Comparison of ENCODE assay signal across 8 mouse cellular contexts in the genomic region with DNA sequence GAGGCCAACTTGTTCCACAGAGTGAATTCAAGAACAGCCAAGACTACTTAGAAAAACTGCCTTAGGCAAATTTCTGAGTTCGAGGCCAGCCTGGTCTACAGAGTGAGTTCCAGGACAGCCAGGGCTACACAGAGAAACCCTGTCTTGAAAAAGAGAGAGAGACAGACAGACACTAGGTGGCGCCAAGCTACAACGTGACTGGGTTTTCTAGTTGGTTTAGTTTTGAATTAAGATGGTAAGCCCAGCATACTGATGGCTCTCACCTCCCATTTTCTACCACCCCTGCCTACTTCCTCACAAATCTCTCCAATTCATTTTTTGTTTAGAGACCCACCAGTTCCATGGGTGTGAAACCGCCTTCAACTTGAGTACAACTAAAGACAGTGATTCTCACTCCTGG.
DNase-seq lines count a peak whose midpoint lies in the region; ATAC-seq lines count a peak whose summit lies in the region.

No protein-coding gene starts in this region.

- no peaks in the 10 kb centered on the region for H3K4me1 ChIP-seq in hindbrain, embryonic 11.5 days (replicated peaks; ENCODE audit: control insufficient read depth, insufficient read depth, low read length)
- H3K4me1 ChIP-seq in hindbrain, embryonic 13.5 days (replicated peaks), result no peaks in the 10 kb centered on the region
- no peaks in the 10 kb centered on the region for H3K4me1 ChIP-seq in embryonic facial prominence, embryonic 10.5 days

- no peak overlapping the region for H3K4me3 ChIP-seq in hindbrain, embryonic 11.5 days (ENCODE audit: low read depth, low read length)
- H3K4me3 ChIP-seq in hindbrain, embryonic 13.5 days, result no peak overlapping the region
- no peak overlapping the region for H3K4me3 ChIP-seq in embryonic facial prominence, embryonic 10.5 days

- H3K9ac ChIP-seq in hindbrain, embryonic 11.5 days (ENCODE audit: low read depth, low read length), result no peak overlapping the region
- H3K9ac ChIP-seq in hindbrain, embryonic 13.5 days, result no peak overlapping the region

- H3K9me3 ChIP-seq in hindbrain, embryonic 11.5 days (ENCODE audit: control insufficient read depth, low read length), result no peaks in the 10 kb centered on the region
- no peaks in the 10 kb centered on the region for H3K9me3 ChIP-seq in hindbrain, embryonic 13.5 days
- H3K9me3 ChIP-seq in embryonic facial prominence, embryonic 10.5 days, result no peaks in the 10 kb centered on the region

- H3K4me2 ChIP-seq in hindbrain, embryonic 11.5 days (replicated peaks; ENCODE audit: low read depth, low read length), result no peak overlapping the region
- no peak overlapping the region for H3K4me2 ChIP-seq in hindbrain, embryonic 13.5 days

- H3K27ac ChIP-seq in hindbrain, embryonic 11.5 days (ENCODE audit: low read depth, low read length), result no peak overlapping the region
- H3K27ac ChIP-seq in hindbrain, embryonic 13.5 days, result no peak overlapping the region
- no peak overlapping the region for H3K27ac ChIP-seq in embryonic facial prominence, embryonic 10.5 days (replicated peaks)

- no peak for ATAC-seq in hindbrain, embryonic 11.5 days (ENCODE audit: low FRiP score)
- ATAC-seq in hindbrain, embryonic 13.5 days (ENCODE audit: low FRiP score), result no peak

- H3K36me3 ChIP-seq in hindbrain, embryonic 11.5 days (ENCODE audit: control insufficient read depth, insufficient read depth, low read length), result no peaks in the 10 kb centered on the region
- H3K36me3 ChIP-seq in hindbrain, embryonic 13.5 days, result peaks cover 8% of the 10 kb centered on the region; the same call in 1 of the 2 replicates
- 0 out of 2 replicates have a peak, but pooled peaks cover 3% of the 10 kb centered on the region for H3K36me3 ChIP-seq in embryonic facial prominence, embryonic 10.5 days (replicated peaks)

- 32% methylated on average over 4 of the region's 4 CpGs for WGBS in hindbrain, embryonic 11.5 days
- WGBS in hindbrain, embryonic 13.5 days, result 33% methylated on average over 4 of the region's 4 CpGs
- WGBS in embryonic facial prominence, embryonic 10.5 days, result 30% methylated on average over 4 of the region's 4 CpGs

- H3K27me3 ChIP-seq in hindbrain, embryonic 11.5 days (ENCODE audit: control insufficient read depth, insufficient read depth, low read length), result no peaks in the 10 kb centered on the region
- no peaks in the 10 kb centered on the region for H3K27me3 ChIP-seq in hindbrain, embryonic 13.5 days
- H3K27me3 ChIP-seq in embryonic facial prominence, embryonic 10.5 days (replicated peaks; ENCODE audit: low read depth, poor library complexity, severe bottlenecking), result no peaks in the 10 kb centered on the region

- peak; percentile 79 for DNase-seq in hindbrain, embryonic 11.5 days (ENCODE audit: low spot score)
- DNase-seq in adrenal gland, postnatal 10 days, result peak; percentile 85
- peak; percentile 59 for DNase-seq in embryonic facial prominence, embryonic 10.5 days (ENCODE audit: low spot score)
- peak; percentile 55 to 75 for DNase-seq in heart, adult 9 months (ENCODE audit: low spot score in 2 of 2)
- peak; percentile 77 for DNase-seq in layer of hippocampus, adult 9-10 months (ENCODE audit: low spot score)
- peak; percentile 75 for DNase-seq in lung, postnatal 25 days (ENCODE audit: low spot score)
- DNase-seq in right cerebral cortex, postnatal 4 days, result peak; percentile 77
